Mouse (Mus musculus): ENCODE measurements around the gene Vcl. TPM values are rescaled to one million over a fixed set of nuclear protein-coding genes. Genes with fewer than 3 reads are reported as not detected.

Vcl gene
- polyA plus RNA-seq, 1 experiment from 2014 or later = 9.0 TPM

GRCm38 (mm10) chr14:21053151-21053550 is 124.0 kb downstream of the Vcl start:
- 9% methylated on average over 8 of the region's 8 CpGs for WGBS
- H3K4me1 ChIP-seq = peaks cover 20% of the 10 kb centered on the region
- H3K27me3 ChIP-seq = no peaks in the 10 kb centered on the region
- no peaks in the 10 kb centered on the region for H3K36me3 ChIP-seq
- H3K4me2 ChIP-seq (replicated peaks) = peak overlapping the region; percentile 95
- no peak for ATAC-seq (replicated peaks)
- peak overlapping the region; percentile 73 for H3K9ac ChIP-seq (replicated peaks)
- no peaks in the 10 kb centered on the region for H3K9me3 ChIP-seq
- peak overlapping the region; percentile 71 for H3K4me3 ChIP-seq
- no peak overlapping the region for H3K27ac ChIP-seq (replicated peaks)

DNA sequence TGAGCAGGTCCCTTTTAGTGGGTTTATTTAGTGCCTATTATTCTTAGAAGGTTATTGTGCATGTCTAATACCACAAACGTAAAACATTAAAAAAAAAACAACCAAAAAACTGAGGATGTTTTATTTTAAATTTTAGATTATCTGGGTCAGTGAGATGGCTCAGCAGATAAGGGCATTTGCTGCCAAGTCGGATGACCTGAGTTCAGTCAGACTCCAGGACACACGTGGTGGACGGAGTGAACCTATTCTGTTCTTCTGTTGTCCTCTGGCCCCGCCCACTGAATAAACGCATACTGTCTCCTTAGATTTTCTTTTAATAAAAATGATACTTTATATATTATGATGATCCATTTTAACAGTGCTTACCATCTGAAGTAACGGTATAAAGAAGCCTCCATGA is 124.4 kb downstream of the Vcl start:
- peak overlapping the region; percentile 95; the same call in 1 of the 2 replicates for H3K4me2 ChIP-seq (replicated peaks)
- H3K4me1 ChIP-seq = peaks cover 20% of the 10 kb centered on the region
- WGBS = 45% methylated on average over 7 of the region's 7 CpGs
- H3K36me3 ChIP-seq = no peaks in the 10 kb centered on the region
- no peaks in the 10 kb centered on the region for H3K9me3 ChIP-seq
- H3K9ac ChIP-seq (replicated peaks) = no peak overlapping the region
- H3K27ac ChIP-seq (replicated peaks) = no peak overlapping the region
- peak overlapping the region; percentile 71 for H3K4me3 ChIP-seq
- no peaks in the 10 kb centered on the region for H3K27me3 ChIP-seq
- ATAC-seq (replicated peaks) = no peak

GRCm38 (mm10) chr14:21058972-21059371 is 129.8 kb downstream of the Vcl start:
- no peak overlapping the region for H3K4me2 ChIP-seq (replicated peaks)
- H3K27ac ChIP-seq (replicated peaks) = no peak overlapping the region
- H3K9me3 ChIP-seq = no peaks in the 10 kb centered on the region
- no peaks in the 10 kb centered on the region for H3K36me3 ChIP-seq
- WGBS = 89% methylated on average over 2 of the region's 2 CpGs
- no peaks in the 10 kb centered on the region for H3K27me3 ChIP-seq
- no peak overlapping the region for H3K4me3 ChIP-seq
- no peak for ATAC-seq (replicated peaks)
- no peaks in the 10 kb centered on the region for H3K4me1 ChIP-seq
- no peak overlapping the region for H3K9ac ChIP-seq (replicated peaks)

DNA sequence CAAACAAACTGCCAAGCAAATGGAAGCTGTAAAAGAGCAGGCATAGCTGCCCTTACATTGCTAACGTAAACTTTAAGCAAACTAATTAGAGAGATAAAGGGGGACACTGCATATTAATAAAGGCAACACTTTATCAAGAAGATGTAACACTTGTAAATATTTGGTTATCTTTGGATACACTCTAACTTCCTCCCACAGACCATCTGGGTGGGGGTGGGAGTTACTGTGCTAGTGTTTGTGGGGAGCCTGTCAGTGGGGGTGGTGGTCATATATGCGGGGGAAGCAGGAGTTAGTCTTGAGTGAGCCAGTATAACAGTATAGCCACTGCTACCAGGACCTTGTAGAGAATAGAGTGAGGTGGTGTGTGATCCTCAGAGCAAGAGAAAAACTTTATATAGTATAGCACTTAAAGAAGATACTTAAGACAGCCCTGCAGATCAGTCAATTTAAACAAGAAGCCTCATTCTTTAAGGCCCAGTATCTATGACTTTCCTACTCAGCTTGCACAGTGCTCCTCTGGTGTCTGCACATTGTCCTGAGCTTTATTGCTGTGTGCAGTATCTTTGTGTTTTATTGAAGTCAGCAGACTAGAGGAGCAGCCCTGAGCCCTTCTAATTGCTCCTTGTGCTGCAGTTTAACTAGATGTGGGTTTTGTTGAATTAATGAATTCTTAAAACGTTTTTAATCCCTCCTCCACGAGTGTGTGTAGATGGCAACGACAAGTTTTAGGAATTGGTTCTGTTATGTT is 133.7 kb downstream of the Vcl start:
- Histone ChIP-seq H3K4me3 (no peak overlapping the region), H3K4me1 (no peaks in the 10 kb centered on the region), H3K4me2 (replicated peaks) (no peak overlapping the region), H3K27me3 (no peaks in the 10 kb centered on the region), H3K9ac (replicated peaks) (no peak overlapping the region), H3K27ac (replicated peaks) (no peak overlapping the region), H3K9me3 (no peaks in the 10 kb centered on the region), H3K36me3 (no peaks in the 10 kb centered on the region)
- no peak for ATAC-seq (replicated peaks)
- WGBS = 46% methylated on average over 5 of the region's 5 CpGs

- Histone ChIP-seq H3K9me3 (no peaks in the 10 kb centered on the region), H3K4me2 (replicated peaks) (no peak overlapping the region), H3K36me3 (no peaks in the 10 kb centered on the region), H3K4me1 (no peaks in the 10 kb centered on the region), H3K27me3 (no peaks in the 10 kb centered on the region), H3K4me3 (no peak overlapping the region), H3K9ac (replicated peaks) (no peak overlapping the region), H3K27ac (replicated peaks) (no peak overlapping the region)
- WGBS = 32% methylated on average over 1 of the region's 1 CpGs
- no peak for ATAC-seq (replicated peaks)
Measured at GRCm38 (mm10) chr14:21064321-21064720, 135.1 kb downstream of the Vcl start.

DNA sequence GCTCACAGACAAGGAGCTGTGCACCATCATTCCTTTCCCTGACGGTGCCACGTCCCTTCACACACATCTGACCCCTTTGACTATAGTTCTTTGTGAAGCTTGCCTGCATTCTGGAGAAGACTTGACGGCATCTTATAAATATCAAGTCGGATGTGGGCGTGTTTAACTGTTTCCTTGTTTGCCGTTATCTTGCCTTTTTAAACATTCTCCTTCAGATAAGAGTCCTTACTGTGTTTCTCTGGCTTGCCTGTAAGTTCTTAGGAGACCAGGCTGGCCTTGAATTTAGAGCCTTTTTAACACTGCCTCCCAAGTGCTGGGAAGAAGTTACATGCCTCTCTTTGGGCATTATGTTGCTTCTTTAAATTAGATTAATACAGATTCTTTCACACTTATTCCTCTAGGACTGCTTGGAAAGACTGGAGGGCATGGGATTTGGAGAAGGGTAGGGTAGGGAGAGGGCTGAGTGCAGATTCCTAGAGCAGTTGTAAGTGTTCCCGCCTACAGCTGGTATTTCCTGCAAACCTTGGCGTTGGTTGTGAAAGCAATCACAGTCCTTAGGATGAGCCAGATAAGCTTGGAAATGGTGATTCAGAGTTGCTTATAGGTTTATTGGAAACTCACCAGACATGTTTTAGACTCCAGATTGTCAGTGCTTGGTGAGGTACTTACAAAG is 136.4 kb downstream of the Vcl start:
- H3K9me3 ChIP-seq = no peaks in the 10 kb centered on the region
- ATAC-seq (replicated peaks) = no peak
- H3K4me3 ChIP-seq = no peak overlapping the region
- H3K36me3 ChIP-seq = no peaks in the 10 kb centered on the region
- H3K4me1 ChIP-seq = no peaks in the 10 kb centered on the region
- no peaks in the 10 kb centered on the region for H3K27me3 ChIP-seq
- no peak overlapping the region for H3K27ac ChIP-seq (replicated peaks)
- WGBS = 82% methylated on average over 8 of the region's 8 CpGs
- no peak overlapping the region for H3K9ac ChIP-seq (replicated peaks)
- no peak overlapping the region for H3K4me2 ChIP-seq (replicated peaks)

DNA sequence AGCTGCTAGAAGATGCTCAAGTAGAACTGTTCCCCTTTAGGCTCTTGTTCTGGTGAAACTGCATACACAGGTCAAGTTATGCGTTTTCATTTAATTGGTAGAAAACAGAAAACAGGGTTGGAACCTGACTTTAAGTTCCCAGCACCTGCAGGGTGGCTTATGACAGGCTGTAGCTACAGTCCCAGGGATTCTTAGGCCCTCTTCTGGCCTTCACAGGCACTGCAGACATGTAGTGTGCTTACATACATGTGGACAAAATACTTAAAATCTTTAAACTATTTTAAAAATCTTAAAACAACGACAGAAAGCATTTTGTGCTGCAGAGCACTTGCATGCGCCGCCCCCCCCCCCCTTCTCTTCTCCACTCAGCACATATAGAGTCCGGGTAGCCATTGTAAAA is 140.4 kb downstream of the Vcl start:
- H3K27ac ChIP-seq (replicated peaks) = no peak overlapping the region
- no peaks in the 10 kb centered on the region for H3K27me3 ChIP-seq
- ATAC-seq (replicated peaks) = no peak
- no peaks in the 10 kb centered on the region for H3K36me3 ChIP-seq
- H3K9me3 ChIP-seq = no peaks in the 10 kb centered on the region
- H3K4me3 ChIP-seq = no peak overlapping the region
- H3K9ac ChIP-seq (replicated peaks) = no peak overlapping the region
- H3K4me2 ChIP-seq (replicated peaks) = no peak overlapping the region
- WGBS = 92% methylated on average over 5 of the region's 5 CpGs
- H3K4me1 ChIP-seq = no peaks in the 10 kb centered on the region

DNA sequence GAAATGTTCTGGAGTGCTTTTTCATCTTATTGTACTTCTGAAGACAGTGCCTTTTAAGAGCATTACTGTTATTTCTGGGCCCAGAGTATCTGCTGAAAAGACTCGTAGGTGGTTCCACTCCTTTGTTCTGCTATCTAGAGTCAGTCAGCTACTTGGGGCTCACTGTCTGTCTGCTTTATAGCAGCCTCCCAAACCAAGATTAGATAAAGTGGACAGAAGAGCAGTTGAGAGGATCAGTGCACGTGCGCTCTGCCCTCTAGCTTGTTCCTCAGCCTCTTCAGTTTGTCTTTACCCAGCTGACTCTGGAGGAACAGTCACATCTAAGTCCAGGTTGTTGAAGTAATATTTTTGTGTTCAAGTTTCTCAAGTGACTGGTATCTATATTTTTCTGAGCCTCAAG is 144.8 kb downstream of the Vcl start:
- no peaks in the 10 kb centered on the region for H3K36me3 ChIP-seq
- H3K9me3 ChIP-seq = no peaks in the 10 kb centered on the region
- H3K27ac ChIP-seq (replicated peaks) = no peak overlapping the region
- H3K4me3 ChIP-seq = no peak overlapping the region
- H3K4me2 ChIP-seq (replicated peaks) = no peak overlapping the region
- H3K27me3 ChIP-seq = no peaks in the 10 kb centered on the region
- peaks cover 11% of the 10 kb centered on the region for H3K4me1 ChIP-seq
- H3K9ac ChIP-seq (replicated peaks) = no peak overlapping the region
- WGBS = 75% methylated on average over 3 of the region's 3 CpGs
- ATAC-seq (replicated peaks) = no peak

DNA sequence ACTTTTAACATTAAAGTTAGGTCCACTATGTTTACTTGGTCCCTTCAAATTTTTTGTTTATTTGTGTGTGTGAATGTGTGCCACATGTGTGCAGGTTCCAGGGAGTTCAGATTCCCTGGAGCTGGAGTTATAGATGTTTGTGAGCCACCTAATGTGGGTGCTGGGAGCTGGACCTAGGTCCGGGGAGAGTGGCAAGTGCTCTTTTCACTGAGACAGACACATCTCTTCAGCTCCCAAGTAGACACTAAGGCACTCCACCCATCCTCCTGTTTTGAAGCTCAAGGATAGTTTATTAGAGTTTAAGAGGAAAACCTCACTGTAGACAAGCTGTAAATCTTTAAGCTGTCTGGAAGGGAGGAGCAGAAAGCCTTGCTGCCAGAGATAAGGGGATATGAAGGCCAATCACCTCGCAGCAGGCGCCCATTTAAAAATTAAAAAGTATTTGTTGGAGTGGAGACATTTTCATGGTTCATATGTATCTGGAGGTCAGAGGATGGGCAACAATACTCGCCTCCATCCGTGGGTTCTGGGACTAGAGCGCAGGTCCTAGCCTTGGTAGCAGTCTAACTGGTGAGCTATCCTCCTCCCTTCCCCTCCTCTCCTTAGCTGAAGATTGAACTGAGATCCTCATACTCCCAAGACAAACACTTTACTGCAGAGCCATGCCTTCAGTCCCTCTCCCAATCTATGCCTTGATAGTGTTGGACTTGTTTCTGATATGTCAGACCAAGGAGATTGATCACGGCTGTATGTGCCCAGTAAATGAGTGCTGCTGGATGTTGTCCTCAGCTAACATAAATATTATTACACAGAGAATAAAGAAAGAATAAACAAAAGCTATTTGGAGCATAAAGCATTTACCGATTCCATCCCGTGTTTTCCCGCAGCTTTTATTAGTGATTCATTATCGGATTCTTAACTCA is 145.5 kb downstream of the Vcl start:
- no peaks in the 10 kb centered on the region for H3K27me3 ChIP-seq
- 64% methylated on average over 11 of the region's 11 CpGs for WGBS
- no peak overlapping the region for H3K9ac ChIP-seq (replicated peaks)
- H3K9me3 ChIP-seq = no peaks in the 10 kb centered on the region
- H3K27ac ChIP-seq (replicated peaks) = no peak overlapping the region
- H3K4me2 ChIP-seq (replicated peaks) = peak overlapping the region; percentile 74
- no peak for ATAC-seq (replicated peaks)
- peaks cover 11% of the 10 kb centered on the region for H3K4me1 ChIP-seq
- no peaks in the 10 kb centered on the region for H3K36me3 ChIP-seq
- 0 out of 2 replicates have a peak overlapping the region, but pooled peaks have one; percentile 69 for H3K4me3 ChIP-seq

GRCm38 (mm10) chr14:21075751-21076500 is 146.7 kb downstream of the Vcl start:
- Histone ChIP-seq H3K4me2 (replicated peaks) (peak overlapping the region; percentile 74), H3K27me3 (no peaks in the 10 kb centered on the region), H3K9ac (replicated peaks) (peak overlapping the region; percentile 71), H3K4me1 (peaks cover 11% of the 10 kb centered on the region), H3K4me3 (peak overlapping the region; percentile 69), H3K36me3 (no peaks in the 10 kb centered on the region), H3K9me3 (no peaks in the 10 kb centered on the region), H3K27ac (replicated peaks) (peak overlapping the region; percentile 62)
- WGBS = under 1% methylated on average over 59 of the region's 59 CpGs
- ATAC-seq (replicated peaks) = peak; percentile 97

- 42% methylated on average over 7 of the region's 7 CpGs for WGBS
- peak; percentile 63 for ATAC-seq (replicated peaks)
- Histone ChIP-seq H3K4me2 (replicated peaks) (peak overlapping the region; percentile 74), H3K4me3 (peak overlapping the region; percentile 69), H3K4me1 (peaks cover 11% of the 10 kb centered on the region), H3K9ac (replicated peaks) (peak overlapping the region; percentile 71), H3K27me3 (no peaks in the 10 kb centered on the region), H3K27ac (replicated peaks) (no peak overlapping the region), H3K36me3 (no peaks in the 10 kb centered on the region), H3K9me3 (no peaks in the 10 kb centered on the region)
Measured at GRCm38 (mm10) chr14:21076501-21077194, 147.4 kb downstream of the Vcl start.
